Mouse (Mus musculus) heart, embryonic 11.5 days (tissue): Measurements from ENCODE around the gene Vmn1r234. TPM values are rescaled to one million over a fixed set of nuclear protein-coding genes. Genes with fewer than 3 reads are reported as not detected.
"Not testable (repeated sequence)": the region's sequence is repeated elsewhere in the genome, so short reads cannot be mapped to it uniquely, and the experiment has no call there.

ENCODE experiments used
- ATAC-seq: fragments of 200-750 bp; cut with Nextera tagmentation; replicated peaks from 2 replicates; pipeline ENCODE4 v1.8.0; 2017; ENCODE audit warnings: moderate library complexity; ENCODE audit not compliant: insufficient number of reproducible peaks, low FRiP score, low TSS enrichment
- H3K27ac ChIP-seq: fragments of 300-500 bp; sonication (generic); 2 replicates; pipeline ENCODE4 v1.5.1; 2014; ENCODE audit warnings: mild to moderate bottlenecking, low read depth, low read length
- H3K27me3 ChIP-seq: fragments of 300-500 bp; sonication (generic); 2 replicates; pipeline ENCODE4 v1.6.1; 2014; ENCODE audit warnings: mild to moderate bottlenecking, low read length, mixed read lengths; ENCODE audit not compliant: control insufficient read depth, insufficient read depth
- H3K36me3 ChIP-seq: fragments of 300-500 bp; sonication (generic); 2 replicates; pipeline ENCODE4 v1.6.1; 2014; ENCODE audit warnings: mild to moderate bottlenecking, low read length, moderate library complexity, mixed read lengths; ENCODE audit not compliant: control insufficient read depth, insufficient read depth
- H3K4me1 ChIP-seq: fragments of 300-500 bp; sonication (generic); 2 replicates; pipeline ENCODE4 v1.6.1; 2014; ENCODE audit warnings: low read length; ENCODE audit not compliant: control insufficient read depth, insufficient read depth
- H3K4me2 ChIP-seq: fragments of 300-500 bp; sonication (generic); 2 replicates; pipeline ENCODE4 v1.6.1; 2014; ENCODE audit warnings: mild to moderate bottlenecking, moderate library complexity
- H3K4me3 ChIP-seq: fragments of 300-500 bp; sonication (generic); 2 replicates; pipeline ENCODE4 v1.5.1; 2014; ENCODE audit warnings: low read depth, low read length
- H3K9ac ChIP-seq: fragments of 300-500 bp; sonication (generic); 2 replicates; pipeline ENCODE4 v1.6.1; 2014; ENCODE audit warnings: mild to moderate bottlenecking, low read depth, low read length, moderate library complexity
- H3K9me3 ChIP-seq: fragments of 300-500 bp; sonication (generic); replicated peaks from 2 replicates; pipeline ENCODE4 v1.6.1; 2016; ENCODE audit warnings: low read length; ENCODE audit not compliant: control insufficient read depth
- WGBS: fragments of 180-500 bp; shearing (Covaris S2); extraction: QIAGEN DNeasy Blood & Tissue Kit; methylation state at CpG from one replicate; pipeline ENCODE4 v1.1.7; 2014; ENCODE audit not compliant: insufficient replicate concordance; 5-methylcytosine and 5-hydroxymethylcytosine counted together
- microRNA-seq: library from miRNA; unstranded; fragments of <30 nt; microRNA quantifications from one replicate; pipeline ENCODE4, GENCODE M21; 2016; ENCODE audit warnings: borderline number of aligned reads
- polyA plus RNA-seq: library from polyadenylated mRNA; unstranded; fragments of >200 nt; fragmentation: Nextera tagmentation; extraction: Ambion mirVana; gene quantifications from 2 replicates; pipeline ENCODE4 v1.2.1, GENCODE M21; 2014

The Vmn1r234 gene
- not detected in 2 replicates for polyA plus RNA-seq

- no peaks in the 10 kb centered on the region for H3K4me1 ChIP-seq
- no peaks in the 10 kb centered on the region for H3K9me3 ChIP-seq
- H3K4me2 ChIP-seq = no peak within 1 kb of the TSS
- 68% methylated on average over 1 of the region's 1 CpGs for WGBS
- H3K36me3 ChIP-seq = no peaks in the 10 kb centered on the region
- no peak for ATAC-seq
- no peaks in the 10 kb centered on the region for H3K27me3 ChIP-seq
- no peak within 1 kb of the TSS for H3K9ac ChIP-seq
- H3K4me3 ChIP-seq = no peak within 1 kb of the TSS
- no peak within 1 kb of the TSS for H3K27ac ChIP-seq
Measured at GRCm38 (mm10) chr17:21225787-21226186, at the start of gene Vmn1r234. Vmn1r234 (plus strand) TSS chr17:21226087.

- not testable (repeated sequence) for H3K36me3 ChIP-seq, H3K27me3 ChIP-seq, H3K9me3 ChIP-seq, H3K9ac ChIP-seq, H3K4me2 ChIP-seq, H3K4me3 ChIP-seq, ATAC-seq, H3K27ac ChIP-seq, H3K4me1 ChIP-seq
- 53% methylated on average over 1 of the region's 1 CpGs for WGBS
Measured at GRCm38 (mm10) chr17:21211081-21211480, 14.8 kb upstream of the Vmn1r234 start.

DNA sequence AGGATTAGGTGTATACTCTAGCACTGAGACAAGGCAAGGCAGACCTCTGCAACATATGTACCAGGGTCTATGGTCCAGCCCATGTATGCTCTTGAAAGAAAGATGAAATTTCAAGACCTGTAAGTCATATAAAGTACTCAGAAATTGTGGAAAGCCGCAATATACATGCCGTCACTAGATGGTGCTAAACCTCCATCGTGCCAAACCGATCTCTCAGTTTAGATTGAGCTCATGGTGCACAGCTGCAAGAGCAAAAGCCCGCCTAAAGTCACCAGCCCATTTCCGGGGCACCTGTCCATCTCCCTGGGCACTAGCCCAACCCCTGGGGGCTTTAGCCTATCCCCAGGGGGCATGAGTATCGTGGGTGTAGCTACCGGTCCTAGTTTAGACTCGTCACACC is 5.8 kb downstream of the Vmn1r234 start:
- Histone ChIP-seq H3K9ac (no peak overlapping the region), H3K27me3 (no peaks in the 10 kb centered on the region), H3K4me1 (no peaks in the 10 kb centered on the region), H3K36me3 (no peaks in the 10 kb centered on the region), H3K9me3 (no peaks in the 10 kb centered on the region), H3K27ac (no peak overlapping the region), H3K4me3 (no peak overlapping the region), H3K4me2 (no peak overlapping the region)
- ATAC-seq = no peak
- WGBS = 27% methylated on average over 9 of the region's 9 CpGs

DNA sequence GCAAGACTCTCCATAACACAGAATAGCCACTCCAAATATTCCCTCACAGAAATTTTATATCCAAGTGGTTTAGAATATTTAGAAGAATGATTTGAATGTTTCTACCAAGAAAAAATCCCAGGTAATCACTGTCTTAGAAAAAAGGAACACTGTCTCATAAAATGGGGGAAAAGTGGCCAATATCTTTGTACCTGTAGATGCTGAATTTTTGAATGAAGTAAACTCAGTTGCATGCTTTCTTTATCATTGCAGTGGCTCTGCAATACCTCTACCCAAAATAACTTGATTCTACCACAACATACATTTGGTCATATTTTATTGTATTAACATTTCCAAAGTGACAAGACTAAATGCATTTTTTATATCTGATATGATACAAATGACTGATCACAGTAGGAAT is 30.2 kb downstream of the Vmn1r234 start, which contains the start of gene Vmn1r235:
TSS of gene Vmn1r235 (plus strand) at position 301 of the 400 bp plus-strand sequence.
- Histone ChIP-seq H3K9me3 (no peaks in the 10 kb centered on the region), H3K9ac (no peak within 1 kb of the TSS), H3K4me2 (no peak within 1 kb of the TSS), H3K36me3 (no peaks in the 10 kb centered on the region), H3K27ac (no peak within 1 kb of the TSS), H3K27me3 (no peaks in the 10 kb centered on the region), H3K4me3 (no peak within 1 kb of the TSS), H3K4me1 (no peaks in the 10 kb centered on the region)
- ATAC-seq = no peak

DNA sequence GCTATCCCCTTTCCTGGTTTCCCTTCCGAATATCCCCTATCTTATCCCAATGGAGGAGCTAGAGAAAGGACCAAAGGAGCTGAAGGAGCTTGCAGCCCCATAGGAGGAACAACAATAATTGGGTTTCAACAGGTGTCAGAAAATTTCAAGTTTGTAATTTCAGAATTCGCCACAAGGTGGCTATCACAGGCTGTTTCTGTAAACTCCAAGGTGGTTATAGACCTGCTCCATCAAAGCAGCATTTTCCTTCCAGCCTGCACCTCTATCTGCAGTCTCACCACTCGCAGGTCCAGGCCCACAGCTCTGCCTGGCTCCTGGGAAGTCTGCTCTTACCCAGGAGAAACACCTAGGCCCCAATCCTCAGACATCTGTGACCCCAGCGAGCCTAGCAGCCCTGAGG is 46.2 kb downstream of the Vmn1r234 start:
- Histone ChIP-seq H3K27ac (no peak overlapping the region), H3K4me3 (no peak overlapping the region), H3K36me3 (no peaks in the 10 kb centered on the region), H3K4me1 (no peaks in the 10 kb centered on the region), H3K27me3 (no peaks in the 10 kb centered on the region), H3K4me2 (no peak overlapping the region), H3K9me3 (no peaks in the 10 kb centered on the region), H3K9ac (no peak overlapping the region)
- 5% methylated on average over 4 of the region's 4 CpGs for WGBS
- ATAC-seq = no peak; the same call in 1 of the 2 replicates

DNA sequence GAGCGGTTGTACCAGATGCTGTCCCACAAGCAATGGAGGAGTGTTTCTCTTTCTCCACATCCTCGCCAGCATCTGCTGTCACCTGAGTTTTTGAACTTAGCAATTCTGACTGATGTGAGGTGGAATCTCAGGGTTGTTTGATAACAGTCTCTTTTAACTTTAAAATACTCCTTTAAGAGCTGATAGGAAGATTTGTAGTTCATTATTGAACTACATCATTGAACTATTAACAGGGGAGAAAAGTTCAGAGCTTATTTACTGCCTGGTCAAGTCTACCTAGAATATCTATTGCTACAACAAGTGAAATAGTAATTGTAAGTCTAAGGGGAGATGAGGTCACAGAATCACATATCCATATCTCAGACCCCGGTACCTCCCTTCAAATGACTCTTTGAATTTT is 56.8 kb downstream of the Vmn1r234 start, which contains the start of gene Vmn1r236:
TSS of gene Vmn1r236 (plus strand) at position 301 of the 400 bp plus-strand sequence.
- WGBS = 67% methylated on average over 3 of the region's 3 CpGs
- Histone ChIP-seq H3K27ac (no peak within 1 kb of the TSS), H3K4me1 (no peaks in the 10 kb centered on the region), H3K27me3 (no peaks in the 10 kb centered on the region), H3K9ac (no peak within 1 kb of the TSS), H3K4me3 (no peak within 1 kb of the TSS), H3K9me3 (no peaks in the 10 kb centered on the region), H3K4me2 (no peak within 1 kb of the TSS), H3K36me3 (no peaks in the 10 kb centered on the region)
- ATAC-seq = no peak

DNA sequence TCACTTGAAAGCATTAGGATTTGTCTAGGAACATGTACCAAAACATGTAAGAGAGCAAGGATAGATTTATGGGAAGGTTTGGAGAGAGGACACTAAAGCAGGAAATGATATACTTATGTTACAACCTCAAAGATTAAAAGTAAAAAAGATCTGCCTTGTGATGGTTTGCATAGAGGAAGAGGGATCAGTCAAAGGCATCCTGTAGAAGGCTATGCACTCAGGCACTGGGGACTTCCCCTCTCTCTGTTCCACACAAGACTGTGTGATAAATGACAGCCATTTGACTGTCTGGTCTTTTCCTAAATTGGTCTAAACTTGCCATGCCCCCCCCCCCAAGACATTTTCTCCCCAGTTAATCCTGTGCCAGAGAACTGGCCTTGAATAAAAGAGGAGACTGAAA is 58.5 kb downstream of the Vmn1r234 start:
- H3K4me3 ChIP-seq = no peak overlapping the region
- no peak for ATAC-seq

More for the DNA sequence above, 58.5 kb downstream of the Vmn1r234 start:
- Histone ChIP-seq H3K27ac (no peak overlapping the region), H3K36me3 (no peaks in the 10 kb centered on the region), H3K9ac (no peak overlapping the region), H3K9me3 (no peaks in the 10 kb centered on the region), H3K27me3 (no peaks in the 10 kb centered on the region), H3K4me2 (no peak overlapping the region), H3K4me1 (no peaks in the 10 kb centered on the region)

Small RNA genes within 50 kb of the gene (microRNA-seq; reads per million reads assigned to microRNA genes)
- not detected for gene Gm26384

Other genes starting within 250 kb of the Vmn1r234 start
- not detected in 2 replicates for gene Vmn1r233, start 229.6 kb upstream of the Vmn1r234 start, polyA plus RNA-seq
- 9.2 and 11.8 TPM in 2 replicates for gene Zfp160, start 217.2 kb upstream of the Vmn1r234 start, polyA plus RNA-seq
- gene Vmn1r235, start 30.3 kb downstream of the Vmn1r234 start, polyA plus RNA-seq = not detected in 2 replicates
- gene Vmn1r236, start 56.9 kb downstream of the Vmn1r234 start, polyA plus RNA-seq = not detected in 2 replicates
- gene Vmn1r237, start 85.8 kb downstream of the Vmn1r234 start, polyA plus RNA-seq = not detected in 2 replicates
- gene Zfp677, start 157.7 kb downstream of the Vmn1r234 start, polyA plus RNA-seq = 1.9 and 2.4 TPM in 2 replicates
- 4.0 TPM in 2 replicates for gene Zfp54, start 197.1 kb downstream of the Vmn1r234 start, polyA plus RNA-seq
- 12.1 and 13.8 TPM in 2 replicates for gene Zfp51, start 224.3 kb downstream of the Vmn1r234 start, polyA plus RNA-seq